Mouse (Mus musculus): ENCODE data around the gene Tmco1.

DNA sequence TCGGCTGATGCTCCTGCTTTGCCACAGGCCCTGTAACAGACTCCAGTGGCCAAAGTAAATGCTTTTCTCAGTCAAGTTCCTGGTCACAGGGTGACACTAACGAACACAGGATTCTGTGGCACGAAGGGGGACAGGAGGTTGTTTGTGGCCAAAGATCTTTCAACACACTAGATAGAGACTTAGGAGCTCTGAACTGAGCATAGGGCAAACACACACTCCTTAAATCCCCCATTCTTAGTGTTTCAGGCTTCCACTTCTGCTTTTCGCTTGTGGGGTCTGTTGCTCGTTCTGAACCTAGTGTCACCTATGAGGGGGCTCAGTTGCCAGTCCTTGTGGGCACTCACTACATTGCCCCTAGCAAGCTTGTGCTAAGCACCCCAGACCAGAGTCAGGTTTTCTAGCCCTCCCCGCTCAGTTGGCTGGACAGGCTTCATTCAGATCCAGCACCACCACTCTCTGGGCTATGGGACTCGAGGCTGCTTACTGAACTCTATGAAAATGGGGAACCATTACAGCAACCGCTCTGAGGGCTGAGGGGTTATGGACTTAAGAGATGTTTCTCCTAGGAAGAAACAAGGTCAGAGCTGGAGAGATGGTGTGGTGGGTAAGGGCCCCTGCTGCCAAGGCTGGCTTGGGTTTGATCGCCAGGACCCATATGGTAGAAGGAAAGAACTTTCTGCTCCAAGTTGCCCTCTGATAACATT lies 39.7 kb upstream of the Tmco1 start:
- TF ChIP-seq POLR2A (IDR thresholded peaks at IDR 0.05; ENCODE audit: low read depth, low read length) (no peak), CTCF (IDR thresholded peaks at IDR 0.05; ENCODE audit: extremely low read depth, insufficient read length, insufficient replicate concordance, low read depth, low read length) (no peak)
